Mouse (Mus musculus) neural tube, embryonic 14.5 days (tissue): ENCODE data around the gene Klhdc9. TPM values are rescaled to one million over a fixed set of nuclear protein-coding genes. Genes with fewer than 3 reads are reported as not detected.
A peak's percentile ranks its signal among the peaks of the same experiment; 100 is the strongest.

Experiments used
- ATAC-seq: fragments of 200-750 bp; cut with Nextera tagmentation; 2 replicates; pipeline ENCODE4 v1.8.0; 2017; ENCODE audit warnings: low read depth, mild to moderate bottlenecking, moderate TSS enrichment, moderate library complexity
- H3K27ac ChIP-seq: fragments of 300-500 bp; sonication (generic); 2 replicates; pipeline ENCODE4 v1.5.1; 2014; ENCODE audit warnings: low read depth, mild to moderate bottlenecking, control low read depth, low read length, moderate library complexity, mixed read lengths
- H3K27me3 ChIP-seq: fragments of 300-500 bp; sonication (generic); 2 replicates; pipeline ENCODE4 v1.6.1; 2014; ENCODE audit warnings: low read length; ENCODE audit not compliant: control insufficient read depth, insufficient read depth
- H3K36me3 ChIP-seq: fragments of 300-500 bp; sonication (generic); 2 replicates; pipeline ENCODE4 v1.6.1; 2014; ENCODE audit warnings: low read length, mixed read lengths; ENCODE audit not compliant: control insufficient read depth, insufficient read depth
- H3K4me1 ChIP-seq: fragments of 300-500 bp; sonication (generic); 2 replicates; pipeline ENCODE4 v1.6.1; 2014; ENCODE audit warnings: low read length; ENCODE audit not compliant: control insufficient read depth, insufficient read depth
- H3K4me2 ChIP-seq: fragments of 300-500 bp; sonication (generic); 2 replicates; pipeline ENCODE4 v1.6.1; 2014; ENCODE audit warnings: mild to moderate bottlenecking, low read depth, low read length, control low read depth
- H3K4me3 ChIP-seq: fragments of 300-500 bp; sonication (generic); 2 replicates; pipeline ENCODE4 v1.5.1; 2014; ENCODE audit warnings: low read depth, low read length, control low read depth, mixed read lengths
- H3K9ac ChIP-seq: fragments of 300-500 bp; sonication (generic); replicated peaks from 2 replicates; pipeline ENCODE4 v1.6.1; 2014; ENCODE audit warnings: low read depth, mild to moderate bottlenecking, control low read depth, low read length, mixed read lengths
- H3K9me3 ChIP-seq: fragments of 300-500 bp; sonication (generic); 2 replicates; pipeline ENCODE4 v1.6.1; 2016; ENCODE audit warnings: low read length; ENCODE audit not compliant: control insufficient read depth
- WGBS: fragments of 180-500 bp; shearing (Covaris S2); extraction: QIAGEN DNeasy Blood & Tissue Kit; methylation state at CpG from one replicate; pipeline ENCODE4 v1.1.7; 2014; 5-methylcytosine and 5-hydroxymethylcytosine counted together
- polyA plus RNA-seq: library from polyadenylated mRNA; unstranded; fragments of >200 nt; fragmentation: Nextera tagmentation; extraction: Ambion mirVana; gene quantifications from 2 replicates; pipeline ENCODE4 v1.2.1, GENCODE M21; 2014

Gene Klhdc9
- polyA plus RNA-seq, 1 experiment from 2014 or later, result 5.3 TPM

DNA sequence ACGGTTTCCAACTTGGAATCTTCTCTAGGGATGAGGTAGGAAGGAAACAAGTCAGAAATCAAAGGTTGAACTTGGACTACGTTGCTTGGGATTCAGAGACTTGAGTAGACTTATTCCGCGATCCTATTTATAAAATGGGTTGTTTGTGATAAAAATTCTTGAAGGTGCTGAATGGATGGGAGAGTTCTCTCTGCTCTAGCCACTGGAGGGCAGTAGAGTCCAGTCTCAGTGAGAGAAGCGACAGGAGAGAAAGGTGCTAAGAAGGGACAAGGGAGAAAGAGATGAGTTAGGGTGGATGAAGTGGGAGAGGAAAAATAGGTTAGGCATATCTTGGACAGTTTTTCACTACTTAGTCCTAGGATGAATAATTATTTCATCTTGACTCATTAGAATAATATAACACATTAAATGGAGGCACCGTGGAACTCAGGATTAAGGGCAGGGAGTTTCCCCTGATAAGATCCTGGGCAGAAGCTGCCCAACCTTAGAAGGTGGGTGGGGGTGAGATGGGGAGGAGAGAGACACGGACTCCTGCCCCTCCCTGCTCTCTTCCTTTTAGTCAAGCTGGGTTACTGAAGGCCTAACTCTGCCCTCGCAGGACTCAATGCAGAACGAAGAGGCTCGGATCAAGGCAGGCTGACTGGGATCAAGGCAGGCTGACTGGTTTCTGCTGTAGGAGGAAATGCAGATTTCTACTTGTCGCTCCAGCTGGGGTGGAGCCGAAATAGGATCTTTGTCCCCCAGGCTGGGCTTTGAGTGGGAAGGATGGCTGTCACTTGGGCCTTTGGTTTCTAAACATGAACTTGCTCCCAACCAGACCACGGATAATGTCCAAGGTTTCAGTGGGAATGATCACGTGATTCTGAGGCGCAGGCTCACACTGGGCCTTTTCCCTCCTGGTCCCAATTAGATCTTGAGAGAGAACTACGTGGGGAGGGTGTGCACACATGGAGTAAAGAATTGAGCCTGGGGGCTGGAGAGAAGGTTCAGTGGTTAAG lies 807 bp upstream of the Klhdc9 start:
- H3K36me3 ChIP-seq, result peaks cover 7% of the 10 kb centered on the region; the same call in 1 of the 2 replicates
- H3K4me3 ChIP-seq, result peak overlapping the region; percentile 60
- peak overlapping the region; percentile 78 for H3K9ac ChIP-seq
- H3K4me2 ChIP-seq, result peak overlapping the region; percentile 84
- H3K27ac ChIP-seq, result peak overlapping the region; percentile 86
- peak; percentile 84 for ATAC-seq
- H3K27me3 ChIP-seq, result no peaks in the 10 kb centered on the region
- H3K4me1 ChIP-seq, result peaks cover 7% of the 10 kb centered on the region
- H3K9me3 ChIP-seq, result no peaks in the 10 kb centered on the region
- 34% methylated on average over 16 of the region's 16 CpGs for WGBS

DNA sequence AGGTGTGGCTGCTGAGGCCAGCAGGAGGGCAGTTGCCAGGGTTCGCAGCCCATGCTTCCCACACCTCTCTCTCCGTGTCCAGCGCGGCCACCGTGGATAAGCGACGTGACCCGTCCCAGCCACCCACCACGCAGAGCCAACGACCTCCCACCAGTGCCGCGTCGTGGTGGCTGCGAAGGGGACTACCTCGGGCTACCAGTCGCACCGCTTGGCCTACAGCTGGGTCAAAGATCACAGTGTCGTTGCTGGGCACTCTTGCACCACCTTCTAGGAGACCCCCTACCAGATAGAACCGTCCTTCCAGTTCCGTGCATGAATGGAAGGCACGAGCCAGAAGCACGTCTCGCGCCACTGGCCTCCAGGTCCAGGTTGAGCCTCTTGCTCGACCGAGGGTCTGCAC lies 345 bp downstream of the Klhdc9 start:
- H3K27ac ChIP-seq, result peak overlapping the region; percentile 86

DNA sequence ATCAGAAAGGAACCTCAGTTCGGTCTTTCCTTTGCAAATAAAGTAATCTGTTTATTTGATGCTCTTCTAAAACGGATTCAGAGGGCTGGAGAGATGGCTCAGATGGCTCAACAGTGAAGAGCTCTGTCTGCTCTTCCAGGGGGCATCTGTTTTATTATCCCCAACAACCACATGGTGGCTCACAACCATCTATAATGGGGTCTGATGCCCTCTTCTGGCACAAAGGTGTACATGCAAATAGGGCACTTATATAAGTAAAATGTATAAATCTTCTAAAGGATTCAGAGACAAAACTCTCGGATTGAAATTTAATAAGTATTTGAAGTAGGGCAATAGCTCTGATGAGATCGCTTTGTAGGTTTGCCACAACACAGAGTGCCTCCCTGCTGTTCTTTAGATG lies 2.2 kb downstream of the Klhdc9 start:
- WGBS, result 76% methylated on average over 4 of the region's 4 CpGs
- ATAC-seq, result no peak
- Histone ChIP-seq H3K4me2 (no peak overlapping the region), H3K4me1 (peaks cover 7% of the 10 kb centered on the region), H3K27ac (no peak overlapping the region), H3K9me3 (no peaks in the 10 kb centered on the region), H3K9ac (no peak overlapping the region), H3K36me3 (peaks cover 7% of the 10 kb centered on the region; the same call in 1 of the 2 replicates), H3K4me3 (no peak overlapping the region), H3K27me3 (no peaks in the 10 kb centered on the region)

More for the DNA sequence above, 345 bp downstream of the Klhdc9 start:
- Histone ChIP-seq H3K4me1 (peaks cover 7% of the 10 kb centered on the region), H3K4me3 (peak overlapping the region; percentile 60), H3K36me3 (peaks cover 7% of the 10 kb centered on the region; the same call in 1 of the 2 replicates), H3K9ac (peak overlapping the region; percentile 78), H3K4me2 (peak overlapping the region; percentile 84), H3K9me3 (no peaks in the 10 kb centered on the region), H3K27me3 (no peaks in the 10 kb centered on the region)
- no peak; the same call in 1 of the 2 replicates for ATAC-seq
- 4% methylated on average over 26 of the region's 26 CpGs for WGBS

DNA sequence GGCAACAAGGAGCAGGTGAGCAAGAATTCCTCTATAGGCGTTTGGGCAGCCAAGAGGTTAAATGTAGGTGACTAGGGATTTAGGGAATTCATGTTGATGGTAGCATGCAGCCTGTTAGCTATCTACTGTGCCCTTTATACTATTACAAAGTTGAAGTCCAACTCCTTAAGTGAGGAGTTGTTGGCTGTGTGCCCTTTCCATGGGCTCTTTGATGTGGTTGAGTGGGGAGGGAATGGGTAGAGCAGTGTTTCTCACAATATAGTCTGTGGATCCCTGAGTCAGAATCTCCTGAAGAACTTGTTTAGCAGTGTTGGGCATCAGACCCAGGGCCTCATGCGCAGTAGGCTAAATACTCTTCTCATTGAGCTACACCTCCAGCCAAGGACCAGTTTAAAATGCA lies 3.8 kb downstream of the Klhdc9 start:
- Histone ChIP-seq H3K9ac (no peak overlapping the region), H3K9me3 (no peaks in the 10 kb centered on the region), H3K27ac (no peak overlapping the region), H3K36me3 (peaks cover 7% of the 10 kb centered on the region; the same call in 1 of the 2 replicates), H3K27me3 (no peaks in the 10 kb centered on the region), H3K4me1 (peaks cover 7% of the 10 kb centered on the region), H3K4me2 (no peak overlapping the region), H3K4me3 (no peak overlapping the region)
- no peak for ATAC-seq
- 92% methylated on average over 2 of the region's 2 CpGs for WGBS

DNA sequence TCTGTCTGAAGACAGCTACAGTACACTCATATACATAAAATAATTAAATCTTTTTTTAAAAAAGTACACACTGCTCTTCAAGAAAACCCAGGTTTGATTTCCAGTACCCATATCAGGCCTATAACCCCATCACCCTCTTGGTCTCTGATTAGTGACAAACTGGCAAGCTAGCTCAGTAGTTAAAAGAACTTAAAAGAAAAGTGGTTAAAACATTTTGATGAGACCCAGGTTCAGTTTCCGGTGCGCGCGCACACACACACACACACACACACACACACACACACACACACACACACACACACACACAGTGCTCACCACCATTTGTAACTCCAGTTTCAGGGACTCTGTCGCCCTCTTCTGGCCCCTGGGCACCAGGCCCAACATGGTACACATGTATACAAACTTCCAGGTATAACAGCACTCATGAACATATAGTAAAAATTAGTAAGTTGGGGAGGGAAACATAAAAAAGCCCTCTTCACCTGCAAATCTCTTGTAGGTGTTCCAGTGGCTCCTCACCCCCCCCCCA lies 4.7 kb downstream of the Klhdc9 start:
- 79% methylated on average over 5 of the region's 5 CpGs for WGBS
- no peaks in the 10 kb centered on the region for H3K27me3 ChIP-seq
- no peak overlapping the region for H3K4me3 ChIP-seq
- H3K4me1 ChIP-seq, result peaks cover 7% of the 10 kb centered on the region
- no peak overlapping the region for H3K4me2 ChIP-seq
- H3K9me3 ChIP-seq, result no peaks in the 10 kb centered on the region
- H3K36me3 ChIP-seq, result peaks cover 7% of the 10 kb centered on the region; the same call in 1 of the 2 replicates
- no peak for ATAC-seq
- no peak overlapping the region for H3K27ac ChIP-seq
- H3K9ac ChIP-seq, result no peak overlapping the region

DNA sequence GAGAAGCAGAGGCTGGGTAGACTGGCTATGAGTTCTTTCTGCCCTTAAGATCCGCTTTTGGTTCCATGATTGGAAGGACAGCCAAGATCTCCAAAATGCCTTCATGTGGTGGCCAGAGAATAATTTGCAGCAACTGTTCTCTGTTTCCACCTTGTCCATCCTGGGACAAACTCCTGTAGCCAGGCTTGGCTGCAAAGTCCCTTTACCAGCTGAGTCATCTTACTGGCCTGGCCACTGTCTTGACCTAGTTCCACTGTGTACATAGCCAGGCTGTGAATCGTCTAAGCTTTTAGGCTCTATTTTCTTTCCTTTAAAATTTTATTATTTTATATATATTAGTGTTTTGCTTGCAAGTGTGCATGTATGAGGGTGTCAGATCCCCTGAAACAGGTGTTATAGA lies 11.4 kb downstream of the Klhdc9 start:
- H3K27ac ChIP-seq, result no peak overlapping the region
- no peak overlapping the region for H3K4me3 ChIP-seq
- H3K9me3 ChIP-seq, result no peaks in the 10 kb centered on the region
- no peaks in the 10 kb centered on the region for H3K27me3 ChIP-seq
- no peak for ATAC-seq
- no peaks in the 10 kb centered on the region for H3K36me3 ChIP-seq
- H3K9ac ChIP-seq, result no peak overlapping the region
- H3K4me2 ChIP-seq, result no peak overlapping the region
- 98% methylated on average over 2 of the region's 2 CpGs for WGBS
- H3K4me1 ChIP-seq, result peaks cover 16% of the 10 kb centered on the region

DNA sequence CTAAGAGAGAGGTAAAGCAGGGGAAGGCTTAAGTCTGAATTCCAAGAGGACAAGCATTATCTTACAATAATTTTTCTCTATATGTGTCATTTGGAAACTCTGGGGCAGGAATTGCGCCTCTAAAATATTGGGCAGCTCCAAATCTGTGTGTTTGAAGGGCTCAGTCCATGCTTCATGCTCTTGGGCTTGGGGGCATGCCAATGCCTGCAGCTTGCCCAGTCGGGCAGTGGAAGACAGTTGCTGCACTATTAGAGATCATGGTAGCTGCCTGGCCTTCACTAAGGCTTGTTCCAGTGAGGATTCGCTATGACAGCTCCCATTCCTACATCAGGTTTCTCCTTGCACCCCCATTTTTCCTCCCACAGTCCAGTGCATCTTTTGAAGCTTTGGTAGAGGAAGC lies 11.9 kb downstream of the Klhdc9 start:
- ATAC-seq, result no peak
- peaks cover 16% of the 10 kb centered on the region for H3K4me1 ChIP-seq
- no peaks in the 10 kb centered on the region for H3K9me3 ChIP-seq
- WGBS, result 98% methylated on average over 3 of the region's 3 CpGs
- H3K9ac ChIP-seq, result no peak overlapping the region
- H3K27me3 ChIP-seq, result no peaks in the 10 kb centered on the region
- no peak overlapping the region for H3K4me3 ChIP-seq
- H3K27ac ChIP-seq, result no peak overlapping the region
- no peaks in the 10 kb centered on the region for H3K36me3 ChIP-seq
- no peak overlapping the region for H3K4me2 ChIP-seq

DNA sequence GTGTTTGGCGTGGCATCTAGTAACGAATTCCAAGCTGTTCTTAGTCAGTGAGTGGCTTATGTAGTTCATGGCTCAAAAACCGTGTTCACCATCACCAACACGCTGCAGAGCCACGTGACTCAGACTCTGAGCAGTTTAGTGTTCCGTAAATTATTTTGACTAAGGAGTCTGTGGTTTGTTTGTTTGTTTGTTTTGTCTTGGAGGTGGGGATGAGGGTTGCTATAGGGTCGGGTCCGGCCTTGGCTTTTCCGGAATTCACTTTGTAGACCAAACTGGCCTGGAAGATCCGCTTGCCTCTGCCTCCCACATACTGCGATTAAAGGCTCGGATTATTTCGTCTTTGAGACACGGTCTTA lies 14.5 kb downstream of the Klhdc9 start:
- H3K4me2 ChIP-seq, result peak overlapping the region; percentile 82
- under 1% methylated on average over 14 of the region's 14 CpGs for WGBS
- no peak for ATAC-seq
- peak overlapping the region; percentile 70; the same call in 1 of the 2 replicates for H3K27ac ChIP-seq
- peaks cover 12% of the 10 kb centered on the region; the same call in 1 of the 2 replicates for H3K36me3 ChIP-seq
- H3K4me1 ChIP-seq, result peaks cover 16% of the 10 kb centered on the region
- H3K9me3 ChIP-seq, result no peaks in the 10 kb centered on the region
- H3K9ac ChIP-seq, result peak overlapping the region; percentile 76
- no peaks in the 10 kb centered on the region for H3K27me3 ChIP-seq
- peak overlapping the region; percentile 82 for H3K4me3 ChIP-seq
